Mouse (Mus musculus): ENCODE results near the gene Gbp6. TPM values are rescaled to one million over a fixed set of nuclear protein-coding genes. Genes with fewer than 3 reads are reported as not detected.
"Not testable (repeated sequence)": the region's sequence is repeated elsewhere in the genome, so short reads cannot be mapped to it uniquely, and the experiment has no call there.

Gbp6 gene
- polyA plus RNA-seq, 1 experiment: 20.7 TPM

GRCm38 (mm10) chr5:105238402-105238801 lies 55.1 kb downstream of the Gbp6 start:
- H3K4me3 ChIP-seq (ENCODE audit: control insufficient read depth, insufficient read depth, low read length); DNase-seq; H3K27ac ChIP-seq (ENCODE audit: control insufficient read depth, insufficient read depth, low read length); H3K27me3 ChIP-seq (ENCODE audit: control insufficient read depth, insufficient read depth, low read length); H3K36me3 ChIP-seq (ENCODE audit: control insufficient read depth, insufficient read depth, low read length): not testable (repeated sequence)
- H3K4me1 ChIP-seq (replicated peaks; ENCODE audit: control insufficient read depth, insufficient read depth, low read length): peaks cover 12% of the 10 kb centered on the region
- WGBS: 84% methylated on average over 1 of the region's 1 CpGs

- not testable (repeated sequence) for H3K27me3 ChIP-seq (ENCODE audit: control insufficient read depth, insufficient read depth, low read length); DNase-seq; H3K36me3 ChIP-seq (ENCODE audit: control insufficient read depth, insufficient read depth, low read length); H3K27ac ChIP-seq (ENCODE audit: control insufficient read depth, insufficient read depth, low read length); H3K4me3 ChIP-seq (ENCODE audit: control insufficient read depth, insufficient read depth, low read length)
- H3K4me1 ChIP-seq (replicated peaks; ENCODE audit: control insufficient read depth, insufficient read depth, low read length): peaks cover 12% of the 10 kb centered on the region
- WGBS: 41% methylated on average over 3 of the region's 3 CpGs
Observed at GRCm38 (mm10) chr5:105236040-105236439, 57.5 kb downstream of the Gbp6 start.

Other genes starting within 250 kb of the Gbp6 start
- 19.9 and 20.6 TPM in 2 replicates for gene Gbp9, start 154.2 kb downstream of the Gbp6 start, polyA plus RNA-seq (2012; rRNA removed)
- 67.9 and 78.9 TPM in 2 replicates for gene Gbp8, start 154.2 kb downstream of the Gbp6 start, polyA plus RNA-seq (2012; rRNA removed)
- 126 and 130 TPM in 2 replicates for gene Gbp4, start 154.1 kb downstream of the Gbp6 start, polyA plus RNA-seq (2012; rRNA removed)
- gene Gbp10, start 54.2 kb downstream of the Gbp6 start, polyA plus RNA-seq (2012; rRNA removed): 5.1 and 5.9 TPM in 2 replicates
- 7.9 and 8.4 TPM in 2 replicates for gene Gm43302, start within 50 bp of the Gbp6 start, polyA plus RNA-seq (2012; rRNA removed)
- gene Lrrc8b, start 122.1 kb upstream of the Gbp6 start, polyA plus RNA-seq (2012; rRNA removed): 19.2 and 22.5 TPM in 2 replicates
- gene Lrrc8c, start 225.7 kb upstream of the Gbp6 start, polyA plus RNA-seq (2012; rRNA removed): 69.4 and 78.0 TPM in 2 replicates